Mouse (Mus musculus) thymus, adult 18-20 months (tissue): ENCODE results near the gene Mapk8ip3.

Source experiments
- DNase-seq, 2 experiments: peaks; one replicate each; pipeline ENCODE4 v3.0.0; 2022; ENCODE audit warnings: mixed read lengths in 2 of 2

Gene Mapk8ip3

GRCm38 (mm10) chr17:24884391-24884790 is 52.4 kb downstream of the Mapk8ip3 start:
- DNase-seq: no peak

- no peak for DNase-seq
These were observed 54.9 kb downstream of the Mapk8ip3 start for GRCm38 (mm10) chr17:24881738-24882440.

GRCm38 (mm10) chr17:24878531-24878930 is 58.2 kb downstream of the Mapk8ip3 start:
- no peak for DNase-seq

DNA sequence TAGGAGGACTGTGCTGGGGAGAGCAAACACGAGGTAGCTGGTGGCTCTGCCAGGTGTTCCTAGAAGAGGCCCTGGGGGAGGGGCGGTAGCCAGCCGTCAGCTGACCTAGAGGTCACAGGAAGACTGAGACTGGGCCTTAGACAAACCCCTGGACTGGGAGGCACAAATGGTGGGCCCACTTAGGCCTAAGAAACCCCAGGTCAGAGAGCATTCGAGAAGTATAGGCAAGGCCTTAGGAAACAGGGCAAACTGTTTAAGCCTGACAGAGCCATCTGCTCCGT is 58.7 kb downstream of the Mapk8ip3 start:
- peak in 1 of 2 experiments; percentile 51 for DNase-seq

DNA sequence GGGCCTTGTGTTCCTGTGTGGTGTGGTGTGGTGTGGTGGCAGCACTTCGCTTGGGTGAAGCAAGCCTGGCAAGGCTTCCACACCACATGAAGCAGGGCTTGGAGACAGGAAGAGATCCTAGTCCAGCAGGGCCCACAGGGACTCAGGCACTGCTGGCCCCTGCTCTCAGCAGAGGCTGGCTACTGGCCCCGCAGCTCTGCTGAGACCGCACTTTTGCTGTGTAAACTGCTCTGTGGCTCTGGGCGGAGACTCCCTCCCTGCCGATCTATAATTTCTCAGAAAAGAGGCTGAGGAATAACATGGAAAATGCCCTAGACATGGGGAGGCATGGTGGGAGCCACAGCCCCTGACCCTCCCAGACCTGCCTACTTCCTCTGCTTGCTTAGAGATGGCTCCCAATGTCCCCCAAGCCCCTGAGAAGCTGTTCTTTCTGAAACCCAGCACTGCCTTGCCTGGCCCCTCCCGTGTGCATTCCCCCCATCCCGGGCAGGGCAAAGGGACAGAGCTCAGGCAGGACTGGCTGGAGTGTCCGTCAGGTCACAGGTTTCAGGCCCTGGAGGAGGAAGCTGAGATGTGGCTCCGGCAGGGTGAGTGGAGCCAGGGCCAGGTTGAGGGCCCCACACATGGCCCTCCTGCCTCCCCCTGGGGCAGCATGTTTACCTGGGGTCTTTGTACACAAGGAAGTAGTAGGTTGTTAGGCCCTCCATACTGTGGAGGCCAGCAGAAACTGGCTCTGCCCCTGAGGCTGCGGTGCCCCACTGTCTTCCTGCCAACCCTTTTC is 59.3 kb downstream of the Mapk8ip3 start:
- no peak for DNase-seq

DNA sequence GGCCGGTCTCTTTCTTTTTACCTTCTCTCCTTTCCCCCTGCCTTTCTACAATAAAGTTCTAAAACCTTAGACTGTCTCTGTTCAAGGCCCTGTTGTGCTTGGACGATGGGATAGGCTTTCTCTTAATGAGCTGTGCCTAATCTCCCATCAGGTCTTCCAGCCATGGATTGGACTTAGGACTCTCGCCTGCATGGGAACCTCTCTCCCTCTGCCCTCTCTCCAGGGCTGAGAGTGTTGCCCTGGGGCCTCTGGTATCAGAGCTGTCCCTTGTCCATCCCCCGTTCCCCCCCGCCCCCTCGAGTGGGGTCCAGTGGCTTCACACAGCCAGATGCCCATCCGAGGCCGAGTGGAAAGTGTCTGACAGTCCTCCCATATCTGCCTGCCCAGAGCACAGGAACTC is 61.8 kb downstream of the Mapk8ip3 start:
- no peak for DNase-seq

GRCm38 (mm10) chr17:24874405-24874745 is 62.4 kb downstream of the Mapk8ip3 start:
- no peak for DNase-seq

DNA sequence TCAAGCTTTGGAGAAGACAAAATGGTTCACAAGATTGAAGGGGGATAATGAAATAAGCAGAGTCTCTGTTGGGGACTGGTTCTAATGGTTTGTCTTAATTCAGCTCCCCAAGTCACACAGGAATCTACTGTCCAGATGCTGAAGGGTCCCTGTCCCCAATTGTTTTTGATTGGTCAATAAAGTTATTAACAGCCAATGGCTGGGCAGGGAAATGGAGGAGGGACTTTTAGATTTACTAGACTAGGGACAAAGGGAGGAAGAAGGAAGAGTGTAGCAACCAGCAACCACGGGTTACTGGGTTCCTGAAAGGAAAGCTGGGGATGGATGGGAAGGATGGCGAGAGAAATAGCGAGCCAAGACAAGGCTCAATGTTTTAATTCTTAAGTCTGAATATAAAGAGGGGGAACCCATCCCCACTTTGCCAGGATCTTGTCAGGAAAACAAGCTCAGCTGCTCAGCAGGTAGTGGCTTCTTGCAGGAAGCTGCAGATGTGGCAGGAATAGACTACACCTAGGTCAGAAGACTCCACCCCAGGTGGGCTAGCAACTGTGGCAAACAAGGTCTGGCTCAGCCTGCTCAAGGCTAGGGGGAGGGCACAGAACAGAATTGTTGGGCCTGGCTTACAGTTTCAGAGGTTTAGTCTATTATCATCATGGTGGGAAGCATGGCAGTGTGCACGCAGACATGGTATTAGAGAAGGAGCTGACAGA is 62.9 kb downstream of the Mapk8ip3 start:
- no peak for DNase-seq

DNA sequence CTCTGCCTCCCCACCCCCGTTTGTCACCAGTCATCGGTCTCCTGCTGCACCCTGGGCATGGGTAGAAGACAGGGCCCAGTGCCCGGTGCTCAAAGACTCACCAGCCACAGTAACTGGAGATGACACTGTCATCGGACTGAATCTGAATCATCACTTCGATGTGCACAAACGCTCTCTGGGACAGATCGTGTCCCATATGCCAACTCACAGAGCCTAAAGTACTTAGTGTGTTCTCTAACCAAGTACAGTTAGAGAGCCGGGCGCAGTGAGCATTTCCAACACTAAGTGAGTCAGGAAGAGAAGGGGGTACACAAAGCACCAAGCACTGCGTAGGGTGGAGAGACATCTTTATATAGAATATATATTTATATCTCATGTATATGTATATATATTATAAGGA is 68.9 kb downstream of the Mapk8ip3 start:
- DNase-seq: no peak

- DNase-seq: no peak
These were observed 71.0 kb downstream of the Mapk8ip3 start, which contains the start of gene Igfals for GRCm38 (mm10) chr17:24865776-24866175. Gene Igfals (plus strand): TSS chr17:24865997.

GRCm38 (mm10) chr17:24861785-24862184 is 75.0 kb downstream of the Mapk8ip3 start:
- DNase-seq: no peak

- DNase-seq: no peak
These were observed 76.7 kb downstream of the Mapk8ip3 start for GRCm38 (mm10) chr17:24860076-24860475.

DNA sequence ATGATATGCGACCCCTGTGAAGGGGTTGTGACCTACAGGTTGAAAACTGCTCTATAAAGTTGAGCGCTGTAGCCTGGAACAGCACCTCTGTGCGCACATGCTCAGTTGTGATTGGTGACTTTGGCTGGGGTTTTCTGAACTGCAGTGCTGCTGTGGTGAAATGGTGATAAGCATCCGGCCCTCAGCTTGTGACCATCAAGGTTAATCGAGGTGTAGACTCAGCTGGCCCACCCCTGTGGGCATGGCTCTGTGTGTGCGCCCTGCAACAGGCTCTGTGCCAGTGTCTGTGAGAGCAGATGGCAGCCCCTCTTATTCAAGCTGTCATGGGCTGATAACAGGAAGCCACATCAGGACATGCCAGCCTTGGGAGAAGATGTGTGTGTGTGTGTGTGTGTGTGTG is 77.8 kb downstream of the Mapk8ip3 start:
- DNase-seq: no peak

GRCm38 (mm10) chr17:24857831-24858470 is 78.8 kb downstream of the Mapk8ip3 start:
- no peak for DNase-seq

- no peak for DNase-seq
These were observed 80.2 kb downstream of the Mapk8ip3 start for GRCm38 (mm10) chr17:24856589-24856988.

DNA sequence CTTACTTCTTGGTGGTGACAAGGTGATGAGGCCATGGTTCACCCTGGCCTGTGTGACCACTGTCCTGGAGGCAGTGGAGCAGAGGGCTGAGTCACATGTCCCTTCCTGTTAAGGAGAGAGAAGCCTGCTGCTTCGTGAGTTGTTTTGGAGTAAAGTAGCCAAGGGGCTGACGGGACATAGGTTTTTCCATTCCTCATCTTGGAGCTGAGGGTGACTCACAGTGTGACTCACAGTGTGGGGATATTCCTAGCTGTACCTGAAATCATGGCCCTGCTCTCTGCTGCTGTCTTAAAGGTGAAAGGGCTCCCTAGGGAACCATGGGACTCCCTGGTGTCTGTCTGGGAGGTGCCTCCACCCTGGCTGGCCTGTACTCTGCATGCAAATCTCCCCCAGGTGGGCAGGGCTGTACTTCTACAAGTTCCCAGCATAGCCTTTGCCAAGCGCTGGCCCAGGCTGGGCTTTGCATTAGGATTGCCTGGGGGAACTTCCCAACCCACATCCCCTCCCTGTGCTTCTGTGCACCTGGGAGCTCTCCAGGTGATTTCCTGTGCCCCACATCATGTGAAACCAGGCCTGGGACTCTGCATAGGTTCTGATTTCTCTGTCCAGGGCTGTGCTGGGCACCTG is 80.8 kb downstream of the Mapk8ip3 start:
- DNase-seq: no peak

GRCm38 (mm10) chr17:24851381-24852125 is 85.2 kb downstream of the Mapk8ip3 start:
- no peak for DNase-seq

DNA sequence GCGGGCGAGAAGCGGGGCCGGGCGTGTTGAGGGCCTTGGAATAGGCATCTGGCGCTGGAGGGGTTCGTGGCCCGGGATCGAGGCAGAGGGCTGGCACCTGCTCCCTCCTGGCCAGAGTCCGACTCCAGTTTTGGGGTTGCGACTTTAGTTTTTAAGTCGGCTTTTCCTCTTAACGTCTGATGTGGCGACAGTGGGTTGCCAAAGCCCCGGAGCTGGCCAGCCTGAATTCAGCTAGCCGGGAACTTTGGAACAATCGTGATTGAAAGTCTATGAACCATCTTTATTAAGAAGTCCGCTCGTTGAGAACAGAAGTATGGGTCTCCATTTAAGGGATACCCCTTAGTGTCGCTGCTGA is 86.0 kb downstream of the Mapk8ip3 start:
- no peak for DNase-seq

DNA sequence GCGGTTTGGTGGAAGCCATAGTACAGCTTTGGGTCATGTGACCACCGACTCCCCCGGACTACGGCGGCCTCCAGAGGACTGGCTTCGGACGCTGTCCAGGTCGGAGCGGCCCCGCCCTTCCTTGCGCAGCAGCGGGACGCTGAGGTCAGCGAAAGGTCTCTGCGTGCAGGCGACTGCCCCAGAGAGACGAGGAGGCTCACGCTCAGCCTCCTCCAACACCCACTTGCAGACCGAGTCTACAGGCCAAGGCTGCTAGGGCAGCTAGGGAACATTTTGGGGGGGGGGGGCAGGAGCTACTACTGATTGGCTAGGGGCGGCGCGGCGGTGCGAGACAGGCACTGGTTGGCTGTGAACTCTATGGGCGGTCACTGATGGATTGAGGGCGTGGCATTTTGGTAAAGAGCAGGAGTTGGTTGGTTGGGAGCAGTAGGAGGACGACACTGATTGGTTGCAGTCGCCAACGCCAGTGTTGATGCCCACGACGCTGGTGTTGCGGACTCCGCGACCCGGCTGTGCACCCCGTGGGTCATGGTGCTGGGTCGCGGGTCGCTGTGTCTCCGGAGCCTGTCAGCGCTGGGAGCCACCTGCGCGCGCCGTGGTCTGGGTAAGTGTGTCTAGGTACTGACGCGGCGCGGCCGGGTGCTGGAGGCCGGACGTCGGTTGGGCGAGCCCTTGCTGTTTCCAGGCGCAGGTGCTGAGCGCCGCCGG is 86.6 kb downstream of the Mapk8ip3 start, which contains the start of gene Fahd1:
Gene Fahd1, minus strand, starts transcription at position 300 of the 708 bp plus-strand sequence.
- peak; percentile 93 to 96 for DNase-seq

- no peak for DNase-seq
These were observed 87.1 kb downstream of the Mapk8ip3 start for GRCm38 (mm10) chr17:24849733-24850064.

- no peak for DNase-seq
These were observed 88.2 kb downstream of the Mapk8ip3 start for GRCm38 (mm10) chr17:24848600-24849031.

GRCm38 (mm10) chr17:24847386-24847785 is 89.4 kb downstream of the Mapk8ip3 start:
- DNase-seq: no peak
